Mouse (Mus musculus): ENCODE results near the gene Ube2b. TPM values are rescaled to one million over a fixed set of nuclear protein-coding genes. Genes with fewer than 3 reads are reported as not detected.

Ube2b gene
- polyA plus RNA-seq, 1 experiment = 35.4 TPM

GRCm38 (mm10) chr11:51938817-51939589, 61.6 kb downstream of the Ube2b start:
- DNase-seq (ENCODE audit: low read depth, low spot score) = no peak
- WGBS = 86% methylated on average over 12 of the region's 12 CpGs

GRCm38 (mm10) chr11:51937361-51937781, 63.2 kb downstream of the Ube2b start:
- 81% methylated on average over 6 of the region's 6 CpGs for WGBS
- DNase-seq (ENCODE audit: low read depth, low spot score) = no peak

- 39% methylated on average over 5 of the region's 5 CpGs for WGBS
- DNase-seq (ENCODE audit: low read depth, low spot score) = no peak
These were observed 64.7 kb downstream of the Ube2b start for GRCm38 (mm10) chr11:51935636-51936434.

Other genes with a start within 250 kb of the Ube2b start
- 13.2 and 43.8 TPM in 2 replicates for gene Sec24a, start 237.1 kb downstream of the Ube2b start, polyA plus RNA-seq (2012; rRNA removed)
- gene Sar1b, start 237.1 kb downstream of the Ube2b start, polyA plus RNA-seq (2012; rRNA removed) = 40.5 and 63.0 TPM in 2 replicates
- gene Jade2, start 143.1 kb downstream of the Ube2b start, polyA plus RNA-seq (2012; rRNA removed) = 7.5 and 8.5 TPM in 2 replicates
- 29.6 and 32.9 TPM in 2 replicates for gene Cdkn2aipnl, start 33.1 kb downstream of the Ube2b start, polyA plus RNA-seq (2012; rRNA removed)
- gene Cdkl3, start 3.5 kb upstream of the Ube2b start, polyA plus RNA-seq (2012; rRNA removed) = 0.37 and 0.63 TPM in 2 replicates
- 30.7 and 32.6 TPM in 2 replicates for gene Ppp2ca, start 97.9 kb upstream of the Ube2b start, polyA plus RNA-seq (2012; rRNA removed)
- gene Olfr1373, start 144.8 kb upstream of the Ube2b start, polyA plus RNA-seq (2012; rRNA removed) = not detected in 2 replicates
- gene Olfr1371, start 213.2 kb upstream of the Ube2b start, polyA plus RNA-seq (2012; rRNA removed) = not detected in 2 replicates
- gene Skp1a, start 231.2 kb upstream of the Ube2b start, polyA plus RNA-seq (2012; rRNA removed) = 35.6 and 55.6 TPM in 2 replicates